Mouse (Mus musculus) kidney, adult 2 months (tissue): ENCODE measurements around the gene Sh3rf3. TPM values are rescaled to one million over a fixed set of nuclear protein-coding genes. Genes with fewer than 3 reads are reported as not detected.

Experiments used
- DNase-seq: peaks from one replicate; pipeline ENCODE4 v3.0.0; 2021
- H3K27ac ChIP-seq: fragments of 200-500 bp; 2 replicates; pipeline ENCODE4 v1.5.1; 2012; ENCODE audit warnings: low read depth, low read length, control low read depth, inconsistent platforms; ENCODE audit not compliant: insufficient read depth
- H3K27me3 ChIP-seq: fragments of 200-500 bp; replicated peaks from 2 replicates; pipeline ENCODE4 v1.6.1; 2012; ENCODE audit warnings: mild to moderate bottlenecking, moderate library complexity, low read length, inconsistent platforms; ENCODE audit not compliant: control insufficient read depth, insufficient read depth
- H3K36me3 ChIP-seq: fragments of 200-500 bp; 2 replicates; pipeline ENCODE4 v1.6.1; 2012; ENCODE audit warnings: mild to moderate bottlenecking, moderate library complexity, low read length, inconsistent platforms; ENCODE audit not compliant: control insufficient read depth, insufficient read depth
- H3K4me1 ChIP-seq: fragments of 200-500 bp; 2 replicates; pipeline ENCODE4 v1.6.1; 2011; ENCODE audit warnings: low read length; ENCODE audit not compliant: control insufficient read depth, insufficient read depth
- H3K4me3 ChIP-seq: fragments of 200-500 bp; 2 replicates; pipeline ENCODE4 v1.5.1; 2011; ENCODE audit warnings: mild to moderate bottlenecking, low read depth, low read length, control low read depth; ENCODE audit not compliant: insufficient read depth
- CTCF ChIP-seq: fragments of 200-500 bp; conservative IDR thresholded peaks from 2 replicates; pipeline ENCODE4 v1.5.1; 2011; ENCODE audit warnings: low read depth, mild to moderate bottlenecking, control low read depth, low read length, moderate library complexity, mixed read lengths; ENCODE audit not compliant: insufficient read depth, insufficient read length
- POLR2A ChIP-seq: fragments of 200-500 bp; IDR thresholded peaks from one replicate; pipeline ENCODE4 v1.6.1; 2011; ENCODE audit warnings: low read depth, low read length, control low read depth
- WGBS: fragments of 180-500 bp; shearing (Covaris S2); methylation state at CpG from one replicate; pipeline ENCODE4 v1.1.7; 2018; 5-methylcytosine and 5-hydroxymethylcytosine counted together
- polyA plus RNA-seq: library from polyadenylated mRNA; depleted of rRNA; stranded (reverse); fragments of >200 nt; gene quantifications from 2 replicates; pipeline ENCODE4 v1.2.3, GENCODE M21; 2012

The Sh3rf3 gene
- polyA plus RNA-seq, 1 experiment = 0.22 TPM

GRCm38 (mm10) chr10:59116331-59116730 is 303.2 kb downstream of the Sh3rf3 start:
- Histone ChIP-seq H3K36me3 (no peaks in the 10 kb centered on the region), H3K4me1 (no peaks in the 10 kb centered on the region), H3K27me3 (no peaks in the 10 kb centered on the region), H3K27ac (no peak overlapping the region), H3K4me3 (no peak overlapping the region)
- DNase-seq = no peak
- TF ChIP-seq CTCF = no peak
- TF ChIP-seq POLR2A = no peak
- WGBS = 71% methylated on average over 9 of the region's 9 CpGs

DNA sequence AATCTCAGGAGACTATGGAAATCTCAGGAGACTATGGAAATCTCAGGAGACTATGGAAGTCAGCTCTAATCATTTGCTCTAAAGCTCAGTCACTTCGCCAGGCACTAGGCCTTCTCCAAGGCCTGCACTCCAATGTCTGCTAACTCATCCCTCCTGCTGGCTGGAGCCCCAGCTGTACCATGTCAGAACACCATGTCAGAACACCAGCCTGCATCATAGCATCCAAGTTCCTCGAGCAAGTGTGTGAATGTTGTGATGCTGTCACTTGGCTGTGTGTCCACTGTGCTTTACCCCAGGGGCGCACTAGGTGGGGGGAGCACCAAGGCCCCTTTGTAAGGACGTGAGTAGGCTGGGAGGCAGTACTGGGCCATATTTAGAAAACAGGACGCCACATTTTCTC is 304.4 kb downstream of the Sh3rf3 start:
- no peak for TF ChIP-seq CTCF
- TF ChIP-seq POLR2A = no peak
- WGBS = 80% methylated on average over 5 of the region's 5 CpGs
- H3K4me3 ChIP-seq = no peak overlapping the region
- DNase-seq = no peak
- no peak overlapping the region for H3K27ac ChIP-seq
- H3K4me1 ChIP-seq = no peaks in the 10 kb centered on the region
- H3K36me3 ChIP-seq = no peaks in the 10 kb centered on the region
- H3K27me3 ChIP-seq = no peaks in the 10 kb centered on the region

DNA sequence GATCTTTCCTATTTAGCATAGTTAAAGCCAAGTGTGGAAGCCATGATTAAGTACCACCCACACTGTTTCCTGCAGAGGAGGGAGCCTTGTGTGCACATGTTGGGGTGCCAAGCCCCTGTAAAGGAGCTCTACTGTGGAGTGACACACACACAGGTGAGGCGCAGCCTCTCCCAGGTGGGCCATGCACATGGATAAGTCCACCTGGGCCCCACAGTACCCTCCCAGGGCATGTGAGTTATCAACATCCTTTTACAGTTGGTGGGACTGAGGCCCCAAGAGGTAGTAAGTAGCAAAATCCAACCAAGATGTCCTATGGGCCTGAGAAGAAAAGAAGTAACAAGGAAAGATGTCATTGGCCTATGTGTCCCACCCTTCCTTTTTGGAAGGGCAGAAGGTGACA is 305.8 kb downstream of the Sh3rf3 start:
- H3K27ac ChIP-seq = no peak overlapping the region
- no peaks in the 10 kb centered on the region for H3K4me1 ChIP-seq
- no peaks in the 10 kb centered on the region for H3K36me3 ChIP-seq
- 97% methylated on average over 1 of the region's 1 CpGs for WGBS
- no peak for DNase-seq
- H3K27me3 ChIP-seq = no peaks in the 10 kb centered on the region
- H3K4me3 ChIP-seq = no peak overlapping the region
- TF ChIP-seq POLR2A = no peak
- TF ChIP-seq CTCF = no peak

- H3K4me1 ChIP-seq = no peaks in the 10 kb centered on the region
- H3K4me3 ChIP-seq = no peak overlapping the region
- H3K36me3 ChIP-seq = no peaks in the 10 kb centered on the region
- no peak overlapping the region for H3K27ac ChIP-seq
- H3K27me3 ChIP-seq = no peaks in the 10 kb centered on the region
- 89% methylated on average over 2 of the region's 2 CpGs for WGBS
- TF ChIP-seq POLR2A (no peak), CTCF (no peak)
- no peak for DNase-seq
Observed at GRCm38 (mm10) chr10:59119811-59120210, 306.7 kb downstream of the Sh3rf3 start.

GRCm38 (mm10) chr10:59125497-59125896 is 312.3 kb downstream of the Sh3rf3 start:
- H3K36me3 ChIP-seq = no peaks in the 10 kb centered on the region
- no peak overlapping the region for H3K4me3 ChIP-seq
- TF ChIP-seq POLR2A (no peak), CTCF (no peak)
- H3K27me3 ChIP-seq = no peaks in the 10 kb centered on the region
- WGBS = 93% methylated on average over 2 of the region's 2 CpGs
- H3K4me1 ChIP-seq = no peaks in the 10 kb centered on the region
- DNase-seq = no peak
- no peak overlapping the region for H3K27ac ChIP-seq

DNA sequence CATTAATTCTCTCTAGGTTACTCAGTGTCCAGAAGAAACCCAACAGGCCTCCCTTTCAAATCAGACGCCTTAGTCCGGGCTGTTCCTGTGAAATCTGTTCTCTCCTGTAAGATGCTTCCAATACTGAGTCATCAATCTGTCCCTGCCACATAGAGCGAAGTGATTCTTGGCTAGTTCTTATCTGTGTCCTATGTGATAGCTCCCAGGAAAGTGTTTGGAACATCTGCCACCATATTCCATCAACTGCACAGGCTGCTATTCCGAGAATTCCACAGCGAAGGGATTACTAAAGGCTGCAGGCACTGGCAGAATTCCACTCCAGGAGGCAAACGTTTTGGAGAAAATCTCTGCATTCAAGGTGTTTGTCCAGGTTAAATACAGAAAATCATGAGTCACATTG is 314.5 kb downstream of the Sh3rf3 start:
- no peak overlapping the region for H3K27ac ChIP-seq
- no peak for DNase-seq
- no peaks in the 10 kb centered on the region for H3K4me1 ChIP-seq
- H3K27me3 ChIP-seq = no peaks in the 10 kb centered on the region
- 76% methylated on average over 6 of the region's 6 CpGs for WGBS
- H3K36me3 ChIP-seq = no peaks in the 10 kb centered on the region
- H3K4me3 ChIP-seq = no peak overlapping the region
- TF ChIP-seq CTCF = no peak
- no peak for TF ChIP-seq POLR2A

GRCm38 (mm10) chr10:59131926-59132628 is 318.9 kb downstream of the Sh3rf3 start:
- no peaks in the 10 kb centered on the region for H3K4me1 ChIP-seq
- no peak for DNase-seq
- H3K4me3 ChIP-seq = no peak overlapping the region
- H3K27me3 ChIP-seq = no peaks in the 10 kb centered on the region
- WGBS = 57% methylated on average over 20 of the region's 20 CpGs
- no peaks in the 10 kb centered on the region for H3K36me3 ChIP-seq
- TF ChIP-seq POLR2A (no peak), CTCF (no peak)
- no peak overlapping the region for H3K27ac ChIP-seq
